Mouse (Mus musculus): ENCODE measurements at regions not wholly inside any gene's neighbourhood (a gene's known extent, or its start where the extent isn't known, plus 50 kb on each side); places are given as distances from the start of the nearest gene placed in this dataset.

- TF ChIP-seq CTCF (IDR thresholded peaks at IDR 0.05; ENCODE audit: borderline replicate concordance, insufficient read depth, low read length) (no peak), POLR2A (IDR thresholded peaks at IDR 0.05; ENCODE audit: low read depth, low read length) (no peak)
Measured at GRCm38 (mm10) chr7:139327030-139327429, 61.9 kb upstream of the Inpp5a start.
